Mouse (Mus musculus) heart, adult 2 months (tissue): ENCODE results near the gene Brsk2.

Experiments
- CTCF ChIP-seq: fragments of 200-600 bp; IDR thresholded peaks from 2 replicates; pipeline ENCODE4 v1.8.1; 2022; ENCODE audit warnings: antibody characterized with exemption, mild to moderate bottlenecking, moderate library complexity
- EP300 ChIP-seq: fragments of 200-500 bp; IDR thresholded peaks from 2 replicates; pipeline ENCODE4 v1.6.1; 2011; ENCODE audit warnings: low read depth, low read length, control low read depth; ENCODE audit not compliant: insufficient read depth
- POLR2A ChIP-seq: fragments of 200-500 bp; IDR thresholded peaks from 2 replicates; pipeline ENCODE4 v1.6.1; 2011; ENCODE audit warnings: mild to moderate bottlenecking, low read depth, low read length, control low read depth; ENCODE audit not compliant: insufficient read depth

DNA sequence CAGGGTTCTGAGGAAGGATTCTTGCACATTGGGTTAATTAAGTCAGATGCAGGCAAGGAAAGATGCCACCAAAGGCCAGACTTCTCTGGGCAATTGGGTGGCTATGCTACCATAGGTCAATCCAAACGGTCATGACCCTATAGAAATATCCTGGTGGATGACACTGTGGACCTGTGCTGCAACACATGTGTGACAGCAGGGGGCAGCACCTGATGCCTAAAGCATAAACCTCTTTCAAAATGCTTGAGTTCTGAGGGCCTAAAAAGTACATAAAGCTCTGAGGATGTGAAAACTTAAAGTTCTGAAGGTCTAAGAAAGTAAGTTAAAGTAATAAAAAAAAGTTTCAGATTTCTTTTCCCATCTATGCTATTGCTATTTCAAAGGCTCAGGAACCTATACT is 67.0 kb downstream of the Brsk2 start:
- TF ChIP-seq CTCF (peak; percentile 98), EP300 (0 out of 2 replicates have a peak, but pooled peaks have one; percentile 67), POLR2A (no peak)
